Mouse (Mus musculus) cortical plate, adult 2 months (tissue): ENCODE data around the gene Cst3.

Source experiments
- CTCF ChIP-seq: fragments of 200-500 bp; IDR thresholded peaks from 2 replicates; pipeline ENCODE4 v1.5.1; 2011; ENCODE audit warnings: mild to moderate bottlenecking, control low read depth, low read length; ENCODE audit not compliant: insufficient read depth; ENCODE audit errors: extremely low read depth
- POLR2A ChIP-seq: fragments of 200-500 bp; IDR thresholded peaks from 2 replicates; pipeline ENCODE4 v1.6.1; 2011; ENCODE audit warnings: mild to moderate bottlenecking, low read length, control low read depth; ENCODE audit not compliant: insufficient read depth; ENCODE audit errors: extremely low read depth

- TF ChIP-seq CTCF, result no peak
- TF ChIP-seq POLR2A, result no peak
These were observed 24.8 kb upstream of the Cst3 start for GRCm38 (mm10) chr2:148900305-148900704.
